Mouse (Mus musculus): ENCODE measurements at regions not wholly inside any gene's neighbourhood (a gene's known extent, or its start where the extent isn't known, plus 50 kb on each side); places are given as distances from the start of the nearest gene placed in this dataset.
A peak's percentile ranks its signal among the peaks of the same experiment; 100 is the strongest.

DNA sequence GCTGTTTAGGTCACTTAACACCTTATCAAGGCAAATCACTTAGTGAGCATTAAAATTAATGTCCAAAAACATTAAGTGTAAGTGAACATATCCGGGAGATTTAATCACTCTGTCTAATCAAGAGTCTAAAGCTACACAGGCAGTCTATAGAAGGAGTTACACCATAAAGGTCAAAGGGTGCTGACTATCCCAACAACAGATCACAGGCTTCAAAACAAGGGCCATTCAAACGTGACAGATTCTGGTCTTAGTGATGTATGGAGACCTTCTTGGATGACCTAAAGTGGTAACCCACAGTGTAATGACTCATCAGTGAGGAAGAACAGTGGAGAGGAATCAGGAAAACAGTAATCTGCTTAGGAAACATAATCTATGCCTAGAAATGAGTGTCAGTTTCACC lies 61.0 kb downstream of the 1700020N15Rik start:
- peak; percentile 1 for DNase-seq (ENCODE audit: extremely low spot score)

DNA sequence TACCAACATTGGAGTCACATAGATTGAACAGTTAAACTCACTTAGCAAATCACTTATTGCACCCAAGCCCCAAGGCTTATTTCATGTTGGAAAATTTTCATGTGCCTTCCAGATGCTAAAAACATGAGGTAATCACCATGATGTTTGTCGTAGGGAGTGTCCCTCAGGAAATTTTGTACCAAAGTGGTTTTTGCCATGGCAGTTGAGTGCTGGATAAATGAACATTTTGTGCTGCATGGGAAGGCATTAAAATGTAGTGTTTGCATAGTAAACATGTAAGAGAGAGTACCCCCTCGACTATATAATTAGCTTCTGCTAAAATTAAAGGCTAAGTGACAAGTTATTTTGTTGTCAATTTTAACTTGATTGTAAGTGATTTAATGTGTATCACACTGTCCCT lies 62.0 kb downstream of the 1700020N15Rik start:
- DNase-seq (ENCODE audit: extremely low spot score), result no peak
